Mouse (Mus musculus) olfactory bulb, adult 2 months (tissue): ENCODE measurements around the gene Mfsd7a.

Experiments
- CTCF ChIP-seq: fragments of 200-500 bp; IDR thresholded peaks from 2 replicates; pipeline ENCODE4 v1.5.1; 2012; ENCODE audit warnings: low read depth, mild to moderate bottlenecking, low read length, moderate library complexity; ENCODE audit not compliant: insufficient read depth
- POLR2A ChIP-seq: fragments of 200-500 bp; IDR thresholded peaks from 2 replicates; pipeline ENCODE4 v1.6.1; 2012; ENCODE audit warnings: mild to moderate bottlenecking, low read depth, low read length, moderate library complexity; ENCODE audit not compliant: insufficient read depth

DNA sequence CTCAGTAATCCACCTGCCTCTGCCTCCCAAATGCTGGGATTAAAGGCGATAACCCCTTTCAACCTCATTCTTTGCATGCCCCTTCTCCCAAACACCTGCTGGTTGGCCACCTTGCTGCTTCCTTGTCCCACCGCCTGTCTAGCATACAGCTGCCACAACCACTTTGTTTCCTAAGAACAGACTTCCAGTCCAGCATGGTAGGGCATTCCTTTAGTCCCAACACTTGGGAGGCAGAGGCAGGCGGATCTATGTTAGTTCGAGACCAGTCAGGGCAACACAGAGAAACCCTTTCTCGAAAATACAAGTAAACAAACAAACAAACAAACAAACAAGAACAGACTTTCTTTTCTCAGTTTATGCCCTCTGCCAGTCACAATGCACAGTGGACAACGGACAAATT, 11.8 kb upstream of the Mfsd7a start:
- TF ChIP-seq POLR2A (no peak), CTCF (no peak)
